Mouse (Mus musculus): Measurements from ENCODE around the gene Incenp.

GRCm38 (mm10) chr19:9946986-9947385, 47.6 kb upstream of the Incenp start:
- TF ChIP-seq CTCF (IDR thresholded peaks at IDR 0.05; ENCODE audit: low read depth) (no peak), EP300 (optimal IDR thresholded peaks at IDR 0.05) (no peak)
